Mouse (Mus musculus) B cell, adult 2 months (primary cell): Measurements from ENCODE around the gene Iscu.
"Not testable (repeated sequence)": the region's sequence is repeated elsewhere in the genome, so short reads cannot be mapped to it uniquely, and the experiment has no call there.

Experiments
- DNase-seq, 2 experiments: peaks; one replicate each; pipeline ENCODE4 v3.0.0; 2022

Gene Iscu

GRCm38 (mm10) chr5:113761585-113761984, 11.0 kb upstream of the Iscu start:
- no peak for DNase-seq

- no peak for DNase-seq
Measured at GRCm38 (mm10) chr5:113764426-113764825, 8.1 kb upstream of the Iscu start.

- no peak for DNase-seq
Measured at GRCm38 (mm10) chr5:113765641-113766526, 6.7 kb upstream of the Iscu start.

DNA sequence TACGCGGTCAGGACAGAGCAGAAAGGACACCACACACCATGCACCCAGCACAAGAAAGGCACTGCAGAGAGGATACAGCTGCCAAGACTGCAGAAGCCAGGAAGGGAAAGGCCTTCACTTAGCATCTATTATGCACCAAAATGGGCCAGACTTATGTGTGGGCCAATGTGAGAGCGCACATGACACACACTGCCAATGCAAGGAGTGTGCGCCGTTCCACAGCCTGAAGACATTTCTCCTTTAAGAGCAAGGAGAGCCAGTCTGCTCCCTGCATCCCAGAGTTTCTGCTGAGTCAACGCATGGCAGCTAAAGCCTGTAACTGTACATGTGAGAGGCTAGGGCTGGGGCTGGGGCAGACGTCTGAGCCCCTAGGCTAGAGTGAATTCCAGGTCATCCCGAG, 3.7 kb upstream of the Iscu start:
- DNase-seq = no peak

DNA sequence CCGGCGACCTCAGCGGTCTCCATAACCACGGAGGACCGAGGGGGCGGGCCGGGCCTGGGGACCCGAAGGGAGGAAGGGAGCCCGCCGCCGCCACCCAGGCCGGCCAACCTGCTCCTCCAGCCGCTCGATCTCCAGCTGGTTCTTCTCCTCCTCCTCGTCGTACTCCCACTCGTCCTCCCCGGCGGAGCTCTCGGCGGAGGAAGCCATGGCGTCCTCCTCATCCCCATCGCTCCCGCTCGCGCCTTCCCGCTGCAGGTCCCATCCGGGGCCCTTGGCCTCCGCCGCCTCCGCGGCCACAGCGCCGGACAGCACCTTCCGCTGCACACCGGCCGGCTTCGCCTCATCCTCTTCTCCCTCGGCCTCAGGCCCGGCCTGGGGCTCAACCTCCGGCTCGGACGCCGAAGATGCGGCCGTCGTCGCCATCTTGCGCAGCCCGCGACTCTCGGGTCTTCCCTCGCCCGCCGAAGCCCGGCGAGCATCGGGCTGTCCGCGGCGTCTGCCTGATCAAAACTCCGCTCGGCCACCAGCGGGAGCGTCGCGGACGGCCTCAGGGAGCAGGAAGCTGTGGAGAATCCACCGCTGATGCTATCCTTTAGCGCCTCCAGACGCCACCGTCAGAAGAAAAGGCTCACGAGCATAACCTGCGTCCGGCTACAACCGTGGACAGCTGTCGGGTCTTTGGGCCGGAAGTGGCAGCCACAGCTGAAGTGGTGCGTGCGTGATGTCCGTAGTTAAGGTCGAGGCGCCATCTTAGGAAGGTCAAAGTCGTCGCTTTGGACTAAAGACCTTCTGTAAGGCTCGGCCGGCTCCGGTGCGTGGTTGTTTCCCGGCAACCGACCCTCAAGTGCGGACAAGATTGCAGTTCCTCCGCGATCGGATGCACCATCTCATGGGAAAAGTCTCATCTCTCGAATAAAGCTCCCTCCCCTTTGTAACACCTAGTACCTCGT, 1.1 kb upstream of the Iscu start:
- peak; percentile 86 to 89 for DNase-seq

GRCm38 (mm10) chr5:113772905-113773519, 464 bp downstream of the Iscu start:
- no peak for DNase-seq

DNA sequence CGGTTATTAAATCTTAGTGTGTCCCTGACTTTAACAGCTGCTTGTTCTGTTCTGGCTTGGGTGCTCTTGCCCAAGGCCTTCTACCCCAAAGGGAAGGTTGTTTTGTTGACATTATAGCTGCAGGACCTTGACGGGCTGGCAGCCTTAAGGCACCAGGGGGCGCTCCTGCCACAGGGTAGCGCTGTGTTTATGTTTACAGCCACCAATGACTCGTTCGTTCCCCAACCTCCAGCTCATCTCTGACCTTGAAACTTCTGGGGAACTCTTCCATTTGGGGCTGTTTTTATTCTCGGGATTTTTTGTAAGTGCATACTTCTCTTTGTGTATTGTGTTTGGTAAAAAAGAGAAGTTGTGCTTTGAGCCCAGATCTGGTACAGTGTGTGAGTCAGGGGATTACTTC, 1.1 kb downstream of the Iscu start:
- peak; percentile 97 for DNase-seq

GRCm38 (mm10) chr5:113775585-113775984, 3.0 kb downstream of the Iscu start:
- DNase-seq = peak in 1 of 2 experiments; percentile 4

DNA sequence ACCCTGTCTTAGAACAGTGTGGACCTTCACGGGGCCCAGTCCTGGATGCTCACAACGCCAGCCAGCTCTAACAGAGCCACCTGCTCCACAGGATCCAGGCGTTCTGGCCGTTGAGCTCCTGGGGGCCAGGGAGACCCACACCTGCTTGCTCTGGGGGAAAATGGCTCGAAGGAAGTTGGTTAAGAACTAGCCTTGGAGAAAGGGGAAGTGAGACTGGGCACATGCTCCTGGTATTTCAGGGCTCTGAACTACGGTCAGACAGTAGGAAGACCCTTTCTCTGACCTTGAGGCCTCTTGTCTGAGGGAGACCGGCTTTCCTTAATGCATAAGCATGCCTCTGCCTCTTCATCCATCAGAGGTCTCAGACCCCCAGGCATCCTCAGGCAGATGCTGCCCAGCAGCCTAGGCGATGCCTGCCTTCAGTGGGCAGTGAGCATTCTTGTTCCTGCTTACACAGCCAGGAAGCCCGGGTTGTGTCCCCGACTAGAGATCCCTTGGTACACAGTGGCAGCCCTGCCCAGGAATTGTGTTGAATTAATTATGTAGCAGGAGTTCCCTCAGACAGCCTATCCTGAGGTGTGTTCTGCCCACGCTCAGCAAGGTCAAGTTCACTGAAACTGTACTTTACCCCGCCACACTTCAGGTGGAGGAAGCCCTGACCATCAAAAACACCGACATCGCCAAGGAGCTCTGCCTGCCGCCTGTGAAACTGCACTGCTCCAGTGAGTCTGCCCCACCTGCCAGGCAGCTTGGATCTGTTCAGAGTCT, 3.8 kb downstream of the Iscu start:
- DNase-seq = peak; percentile 49 to 52

- peak; percentile 71 to 75 for DNase-seq
Measured at GRCm38 (mm10) chr5:113776896-113777226, 4.3 kb downstream of the Iscu start.

GRCm38 (mm10) chr5:113777728-113778127, 5.2 kb downstream of the Iscu start:
- DNase-seq = peak; percentile 38 to 40

DNA sequence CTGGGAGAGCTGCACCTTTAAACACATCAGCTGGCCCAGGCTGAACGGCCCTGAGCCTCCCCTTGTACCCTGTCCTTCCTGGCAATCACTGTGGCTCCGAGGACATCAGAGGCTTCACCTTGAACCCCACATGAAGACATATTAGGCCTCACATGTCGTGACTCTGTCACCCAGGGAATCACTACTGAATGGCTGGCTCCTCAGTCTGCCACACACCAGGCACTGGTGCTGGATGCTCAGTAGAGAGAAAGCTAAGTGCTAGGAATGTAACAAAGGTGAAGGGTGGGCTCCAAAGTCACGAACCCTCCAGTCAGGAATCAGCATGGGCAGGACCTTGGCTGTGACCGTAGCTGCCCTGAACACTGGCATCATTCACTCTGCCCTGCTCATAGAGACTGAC, 7.0 kb downstream of the Iscu start:
- no peak for DNase-seq

GRCm38 (mm10) chr5:113780082-113780752, 7.7 kb downstream of the Iscu start:
- DNase-seq = no peak

- DNase-seq = no peak
Measured at GRCm38 (mm10) chr5:113780763-113781162, 8.2 kb downstream of the Iscu start.

GRCm38 (mm10) chr5:113781254-113781653, 8.7 kb downstream of the Iscu start:
- no peak for DNase-seq

DNA sequence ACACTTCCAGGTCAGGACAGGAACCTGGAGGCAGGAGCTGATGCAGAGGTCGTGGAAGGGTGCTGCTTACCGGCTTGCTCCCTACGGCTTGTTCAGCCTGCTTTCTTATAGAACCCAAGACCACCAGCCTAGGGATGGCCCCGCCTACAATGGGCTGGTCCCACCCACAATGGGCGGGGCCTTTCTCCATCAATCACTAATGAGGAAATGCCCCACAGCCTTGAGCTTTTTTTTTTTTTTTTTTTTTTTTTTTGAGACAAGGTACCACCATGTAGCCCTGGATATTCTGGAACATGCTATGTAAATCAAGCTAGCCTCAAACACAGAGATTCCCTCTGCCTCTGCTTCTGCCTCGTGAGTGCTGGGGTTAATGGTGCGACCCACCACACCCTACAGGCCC, 9.3 kb downstream of the Iscu start:
- no peak for DNase-seq

DNA sequence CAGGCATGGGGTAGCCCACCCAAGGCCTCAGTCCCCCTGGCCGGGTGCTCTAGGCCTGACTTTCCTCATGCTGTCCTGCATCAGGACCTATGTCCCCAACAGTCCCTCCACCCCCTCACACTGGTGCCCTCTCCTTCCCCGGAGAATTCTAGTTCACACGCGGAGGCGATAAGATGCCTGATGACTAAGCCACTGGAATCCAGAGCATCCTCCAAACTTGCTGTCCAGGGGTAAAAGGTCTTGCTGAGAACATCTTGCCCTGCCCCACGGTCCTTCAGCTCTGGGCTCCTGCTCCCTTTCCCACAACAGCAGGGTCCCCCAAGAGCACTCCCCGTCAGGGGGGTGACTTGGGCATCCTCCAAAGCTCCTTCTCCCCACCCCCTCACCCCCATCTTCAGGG, 10.1 kb downstream of the Iscu start:
- DNase-seq = no peak

GRCm38 (mm10) chr5:113783581-113784001, 11.0 kb downstream of the Iscu start:
- DNase-seq = peak; percentile 68 to 71

DNA sequence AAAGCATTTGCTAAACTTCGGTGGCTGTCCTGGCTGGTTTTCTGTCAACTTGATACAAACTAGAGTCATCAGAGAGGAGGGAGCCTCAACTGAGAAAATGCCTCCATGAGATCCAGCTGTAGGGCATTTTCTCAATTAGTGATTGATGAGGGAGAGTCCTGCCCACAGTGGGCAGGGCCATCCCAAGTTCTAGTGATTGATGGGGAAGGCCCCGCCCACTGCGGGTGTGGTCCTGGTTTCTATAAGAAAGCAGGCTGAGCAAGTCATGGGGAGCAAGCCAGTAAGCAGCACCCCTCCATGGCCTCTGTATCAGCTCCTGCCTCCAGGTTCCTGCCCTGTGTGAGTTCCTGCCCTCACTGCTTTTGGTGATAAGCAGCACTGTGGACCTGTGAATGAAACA, 11.6 kb downstream of the Iscu start:
- not testable (repeated sequence) for DNase-seq

GRCm38 (mm10) chr5:113786985-113787384, 14.4 kb downstream of the Iscu start:
- no peak for DNase-seq

- no peak for DNase-seq
Measured at GRCm38 (mm10) chr5:113788645-113789044, 16.1 kb downstream of the Iscu start.
